Mouse (Mus musculus) erythroblast, adult 5-6 weeks (primary cell): Measurements from ENCODE around the gene Rnf6. TPM values are rescaled to one million over a fixed set of nuclear protein-coding genes. Genes with fewer than 3 reads are reported as not detected.
"Not testable (repeated sequence)": the region's sequence is repeated elsewhere in the genome, so short reads cannot be mapped to it uniquely, and the experiment has no call there.

Experiments used
- ATAC-seq: replicated peaks from 2 replicates; pipeline ENCODE4 v1.8.0; 2016; ENCODE audit warnings: moderate number of reproducible peaks, mild to moderate bottlenecking, moderate TSS enrichment, inconsistent platforms; ENCODE audit not compliant: poor library complexity, low FRiP score, severe bottlenecking
- total RNA-seq, 2 experiments: library from RNA; stranded (forward) in 1 of 2; stranded (reverse) in 1 of 2; fragments of 150-400 nt in 1 of 2; fragments of 200-764, 138-1000 nt in 1 of 2; gene quantifications; 2 replicates each; pipeline versions ENCODE4 v1.2.3 to v1.2.4; 2015 to 2017; ENCODE audit warnings: low replicate concordance in 2 of 2

Rnf6 gene
- total RNA-seq, 2 experiments from 2014 or later = 13.6 to 26.5 TPM

DNA sequence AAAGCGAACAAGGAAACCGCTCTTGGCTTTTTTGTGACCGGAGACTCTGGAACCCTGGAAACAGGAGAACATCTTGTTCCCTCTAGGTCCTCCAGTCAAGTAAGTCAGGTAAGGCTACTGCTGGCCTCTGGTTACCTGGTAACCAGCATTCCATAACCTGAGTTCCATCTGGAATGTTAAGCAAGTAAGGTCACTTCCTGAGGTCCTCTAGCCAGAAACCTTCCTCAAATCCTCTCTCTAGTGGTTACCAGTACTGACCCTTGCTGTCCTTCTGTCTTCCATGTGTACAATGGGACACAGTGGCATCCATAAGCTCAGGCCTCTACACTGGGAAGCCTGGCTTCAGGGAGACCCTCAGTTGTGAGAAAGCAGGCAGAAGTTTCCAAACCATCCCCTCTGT is 60.9 kb downstream of the Rnf6 start, which contains the start of gene Gm5565:
Gene Gm5565 (minus strand): TSS at position 101 of the 400 bp plus-strand sequence.
- ATAC-seq = not testable (repeated sequence)

Other genes with a start within 250 kb of the Rnf6 start
- gene Cyp3a25, start 211.9 kb downstream of the Rnf6 start, total RNA-seq (2015; ENCODE audit: low replicate concordance) = not detected in 2 replicates
- not detected in 2 replicates for gene Cyp3a25, start 211.9 kb downstream of the Rnf6 start, total RNA-seq (2017; ENCODE audit: low replicate concordance)
- not detected in 2 replicates for gene Cyp3a59, start 142.3 kb downstream of the Rnf6 start, total RNA-seq (2015; ENCODE audit: low replicate concordance)
- not detected in 2 replicates for gene Cyp3a59, start 142.3 kb downstream of the Rnf6 start, total RNA-seq (2017; ENCODE audit: low replicate concordance)
- not detected in 2 replicates for gene Gm5565, start 61.0 kb downstream of the Rnf6 start, total RNA-seq (2015; ENCODE audit: low replicate concordance)
- not detected in 2 replicates for gene Gm5565, start 61.0 kb downstream of the Rnf6 start, total RNA-seq (2017; ENCODE audit: low replicate concordance)
- not detected in 2 replicates for gene Gm6309, start 50.8 kb downstream of the Rnf6 start, total RNA-seq (2015; ENCODE audit: low replicate concordance)
- not detected in 2 replicates for gene Gm6309, start 50.8 kb downstream of the Rnf6 start, total RNA-seq (2017; ENCODE audit: low replicate concordance)
- gene 1700001J03Rik, start 36.3 kb downstream of the Rnf6 start, total RNA-seq (2015; ENCODE audit: low replicate concordance) = not detected in 2 replicates
- not detected in 2 replicates for gene 1700001J03Rik, start 36.3 kb downstream of the Rnf6 start, total RNA-seq (2017; ENCODE audit: low replicate concordance)
- gene Cdk8, start 9.7 kb upstream of the Rnf6 start, total RNA-seq (2015; ENCODE audit: low replicate concordance) = 39.6 and 51.6 TPM in 2 replicates
- gene Cdk8, start 9.7 kb upstream of the Rnf6 start, total RNA-seq (2017; ENCODE audit: low replicate concordance) = 50.6 and 66.1 TPM in 2 replicates
- not detected in 2 replicates for gene Wasf3, start 163.4 kb upstream of the Rnf6 start, total RNA-seq (2015; ENCODE audit: low replicate concordance)
- gene Wasf3, start 163.4 kb upstream of the Rnf6 start, total RNA-seq (2017; ENCODE audit: low replicate concordance) = not detected in 2 replicates